Mouse (Mus musculus): ENCODE measurements at regions not wholly inside any gene's neighbourhood (a gene's known extent, or its start where the extent isn't known, plus 50 kb on each side); places are given as distances from the start of the nearest gene placed in this dataset.

DNA sequence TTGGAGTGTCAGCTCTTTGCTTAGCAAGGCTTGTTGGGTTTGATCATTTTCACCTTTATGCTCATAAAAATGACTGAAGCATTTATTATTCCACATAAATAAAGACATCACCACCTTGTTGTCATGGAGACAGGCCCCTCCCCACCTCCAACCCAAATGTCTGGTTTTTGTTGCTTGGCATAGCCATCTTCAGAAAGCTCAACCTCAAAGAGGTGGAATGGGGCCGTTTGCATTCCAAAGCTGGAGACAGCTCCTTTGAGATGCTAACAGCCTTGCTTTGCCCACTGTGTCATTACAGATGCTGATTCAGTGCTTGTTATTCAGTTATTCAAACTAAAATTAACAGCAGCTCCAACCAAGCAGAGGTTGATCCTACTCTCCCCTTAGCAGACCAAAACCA, 51.9 kb upstream of the Lgalsl start:
- no peaks in the 10 kb centered on the region for H3K9me3 ChIP-seq (ENCODE audit: control insufficient read depth, low read length)
- H3K4me3 ChIP-seq (ENCODE audit: low read depth, low read length) = no peak overlapping the region
- H3K4me2 ChIP-seq (ENCODE audit: low read depth, low read length) = no peak overlapping the region
- H3K36me3 ChIP-seq (ENCODE audit: control insufficient read depth, insufficient read depth, low read length) = no peaks in the 10 kb centered on the region
- no peak for ATAC-seq (ENCODE audit: low read depth)
- no peak overlapping the region for H3K9ac ChIP-seq (ENCODE audit: low read depth, low read length)
- H3K27me3 ChIP-seq (replicated peaks; ENCODE audit: control insufficient read depth, insufficient read depth, low read length) = no peaks in the 10 kb centered on the region
- 34% methylated on average over 1 of the region's 1 CpGs for WGBS
- peaks cover 7% of the 10 kb centered on the region for H3K4me1 ChIP-seq (ENCODE audit: control insufficient read depth, insufficient read depth, low read length)
- no peak for DNase-seq (ENCODE audit: low spot score)
- H3K27ac ChIP-seq (replicated peaks; ENCODE audit: low read depth, low read length) = no peak overlapping the region

DNA sequence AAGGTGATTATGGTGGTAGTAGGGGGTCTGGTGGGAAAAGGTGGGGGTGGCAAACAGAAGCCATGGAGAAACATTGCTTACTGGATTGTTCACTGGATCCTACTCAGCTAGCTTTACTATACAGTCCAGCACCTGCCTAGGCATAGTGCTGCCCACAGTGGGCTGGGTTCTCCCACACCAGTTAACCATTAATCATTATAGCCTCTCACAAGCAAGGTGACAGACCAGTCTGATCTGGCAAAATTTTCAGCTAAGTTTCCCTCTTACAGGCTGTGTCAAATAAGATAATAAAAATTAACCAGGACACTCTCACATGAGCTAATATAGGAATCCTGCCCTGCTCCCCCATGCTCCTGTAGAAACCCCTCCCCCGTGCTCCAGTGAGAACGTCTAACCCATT, 53.1 kb upstream of the Lgalsl start:
- H3K4me2 ChIP-seq (ENCODE audit: low read depth, low read length) = no peak overlapping the region
- no peak overlapping the region for H3K4me3 ChIP-seq (ENCODE audit: low read depth, low read length)
- H3K4me1 ChIP-seq (ENCODE audit: control insufficient read depth, insufficient read depth, low read length) = peaks cover 3% of the 10 kb centered on the region
- no peaks in the 10 kb centered on the region for H3K36me3 ChIP-seq (ENCODE audit: control insufficient read depth, insufficient read depth, low read length)
- H3K27ac ChIP-seq (replicated peaks; ENCODE audit: low read depth, low read length) = no peak overlapping the region
- no peaks in the 10 kb centered on the region for H3K9me3 ChIP-seq (ENCODE audit: control insufficient read depth, low read length)
- no peak overlapping the region for H3K9ac ChIP-seq (ENCODE audit: low read depth, low read length)
- DNase-seq (ENCODE audit: low spot score) (no peak), ATAC-seq (ENCODE audit: low read depth) (no peak)
- 88% methylated on average over 2 of the region's 2 CpGs for WGBS
- H3K27me3 ChIP-seq (replicated peaks; ENCODE audit: control insufficient read depth, insufficient read depth, low read length) = no peaks in the 10 kb centered on the region

DNA sequence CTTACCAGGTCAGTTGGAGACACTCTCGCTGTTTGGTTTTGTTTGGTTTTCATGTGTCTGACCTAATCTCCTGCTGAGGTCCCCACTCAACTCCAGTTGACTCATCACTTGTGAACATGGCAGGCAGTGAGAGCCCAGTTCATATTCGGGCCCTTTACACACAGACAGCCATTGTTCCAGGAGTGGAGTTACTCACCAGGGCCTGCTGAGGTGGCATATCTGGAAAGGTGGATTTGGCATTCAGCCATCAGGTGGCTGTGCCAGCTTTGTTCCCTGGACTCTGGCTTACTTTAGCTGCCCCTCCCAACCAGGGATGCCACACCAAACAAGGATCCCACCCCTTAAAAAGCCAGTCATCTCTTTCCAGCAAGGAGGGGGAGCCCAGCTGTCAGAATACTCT, 56.2 kb upstream of the Lgalsl start:
- no peak for ATAC-seq (ENCODE audit: low read depth)

DNA sequence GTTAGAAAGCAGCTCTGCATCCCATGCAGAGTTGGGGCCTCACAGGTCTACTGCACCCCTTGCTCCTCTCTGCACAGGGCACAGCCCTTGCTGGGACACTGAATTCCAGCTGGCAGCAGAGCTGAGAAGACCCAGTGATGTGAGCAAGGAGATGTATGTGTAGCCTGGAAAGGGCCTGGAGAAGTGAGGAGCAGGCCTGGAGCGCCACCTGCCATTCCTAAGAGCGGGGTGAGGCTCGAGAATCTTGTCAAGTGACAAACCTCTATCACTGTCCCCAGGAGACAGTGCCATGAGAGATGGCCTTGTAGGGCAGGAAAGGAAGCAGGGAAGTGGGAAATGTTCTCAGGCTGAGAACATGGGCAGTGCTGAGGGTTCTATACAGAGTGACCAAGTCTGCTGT, 59.6 kb upstream of the Lgalsl start:
- Histone ChIP-seq H3K27me3 (replicated peaks; ENCODE audit: control insufficient read depth, insufficient read depth, low read length) (no peaks in the 10 kb centered on the region), H3K4me3 (ENCODE audit: low read depth, low read length) (no peak overlapping the region), H3K9ac (ENCODE audit: low read depth, low read length) (no peak overlapping the region), H3K27ac (replicated peaks; ENCODE audit: low read depth, low read length) (no peak overlapping the region), H3K36me3 (ENCODE audit: control insufficient read depth, insufficient read depth, low read length) (no peaks in the 10 kb centered on the region), H3K4me1 (ENCODE audit: control insufficient read depth, insufficient read depth, low read length) (no peaks in the 10 kb centered on the region), H3K4me2 (ENCODE audit: low read depth, low read length) (no peak overlapping the region), H3K9me3 (ENCODE audit: control insufficient read depth, low read length) (no peaks in the 10 kb centered on the region)
- WGBS = 76% methylated on average over 3 of the region's 3 CpGs
- DNase-seq (ENCODE audit: low spot score) = no peak
- ATAC-seq (ENCODE audit: low read depth) = no peak

More for the DNA sequence above, 56.2 kb upstream of the Lgalsl start:
- H3K4me3 ChIP-seq (ENCODE audit: low read depth, low read length) = no peak overlapping the region
- 74% methylated on average over 2 of the region's 2 CpGs for whole genome bisulfite sequencing
- DNase-seq (ENCODE audit: low spot score) = no peak
- H3K27ac ChIP-seq (replicated peaks; ENCODE audit: low read depth, low read length) = no peak overlapping the region
- no peaks in the 10 kb centered on the region for H3K36me3 ChIP-seq (ENCODE audit: control insufficient read depth, insufficient read depth, low read length)
- H3K27me3 ChIP-seq (replicated peaks; ENCODE audit: control insufficient read depth, insufficient read depth, low read length) = no peaks in the 10 kb centered on the region
- no peak overlapping the region for H3K4me2 ChIP-seq (ENCODE audit: low read depth, low read length)
- H3K9me3 ChIP-seq (ENCODE audit: control insufficient read depth, low read length) = no peaks in the 10 kb centered on the region
- no peaks in the 10 kb centered on the region for H3K4me1 ChIP-seq (ENCODE audit: control insufficient read depth, insufficient read depth, low read length)
- no peak overlapping the region for H3K9ac ChIP-seq (ENCODE audit: low read depth, low read length)

DNA sequence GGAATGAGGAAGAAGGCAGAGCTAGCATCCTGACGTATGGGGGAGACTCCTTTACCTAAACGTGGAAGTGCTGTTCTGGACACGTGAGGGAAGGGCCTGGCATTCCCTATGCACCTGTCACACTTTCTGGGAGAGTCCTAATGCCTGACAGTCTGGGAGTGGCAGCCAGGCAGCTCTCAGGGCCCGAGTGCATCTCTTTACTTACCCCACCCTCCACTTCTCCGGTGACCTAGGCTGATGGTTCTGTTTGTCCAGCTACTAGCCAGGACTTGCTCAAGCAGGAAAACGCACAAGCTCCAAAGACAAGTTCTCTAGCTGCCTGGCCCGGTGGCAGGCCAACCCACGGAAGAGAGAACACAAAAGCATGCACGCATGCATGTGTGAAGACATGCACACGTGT, 60.9 kb upstream of the Lgalsl start:
- no peak for ATAC-seq (ENCODE audit: low read depth)
- no peak overlapping the region for H3K27ac ChIP-seq (replicated peaks; ENCODE audit: low read depth, low read length)
- no peak for DNase-seq (ENCODE audit: low spot score)

DNA sequence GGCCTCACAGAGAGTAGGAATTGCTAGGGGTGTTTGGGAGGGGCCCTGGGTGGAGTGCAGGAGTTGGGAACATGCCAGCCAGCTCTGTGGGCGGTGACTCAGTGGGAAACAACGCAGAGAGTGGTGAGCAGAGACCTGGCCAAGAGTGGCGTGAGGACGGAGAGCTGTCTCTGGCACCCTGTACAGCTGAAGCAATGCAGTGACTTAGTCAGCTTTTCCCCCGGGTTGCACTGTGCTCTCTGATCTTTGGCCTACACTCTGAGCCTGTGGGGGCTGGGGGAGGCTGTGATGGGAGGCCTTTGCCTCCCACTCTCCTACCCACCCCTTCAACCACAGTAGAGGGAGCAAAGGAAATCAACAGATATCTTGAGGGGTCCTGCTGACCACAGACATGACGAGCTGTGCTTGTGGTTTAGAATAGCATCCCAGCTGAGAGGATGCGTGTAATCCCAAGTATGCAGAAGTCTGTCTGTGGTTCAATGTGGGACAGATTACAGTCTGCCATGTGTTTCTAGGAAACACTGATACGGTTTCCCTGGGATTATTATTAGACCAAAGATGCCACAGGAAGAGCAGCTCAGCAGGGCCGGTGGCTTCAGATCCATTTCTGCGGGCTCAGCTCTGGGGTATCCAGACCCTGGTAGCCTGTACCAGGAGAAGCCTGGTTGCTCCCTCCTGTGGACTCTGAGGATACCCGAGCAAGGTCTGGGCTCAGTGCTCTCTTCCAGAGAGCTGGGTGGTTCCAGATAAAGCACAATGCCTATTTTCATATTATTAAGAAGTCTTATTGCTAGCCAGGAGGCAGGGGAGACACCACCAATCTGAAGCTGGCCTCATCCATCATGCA, 65.6 kb upstream of the Lgalsl start:
- ATAC-seq (ENCODE audit: low read depth) = peak; percentile 76
- peak; percentile 79 for DNase-seq (ENCODE audit: low spot score)

More for the DNA sequence above, 60.9 kb upstream of the Lgalsl start:
- Histone ChIP-seq H3K36me3 (ENCODE audit: control insufficient read depth, insufficient read depth, low read length) (no peaks in the 10 kb centered on the region), H3K4me2 (ENCODE audit: low read depth, low read length) (no peak overlapping the region), H3K4me1 (ENCODE audit: control insufficient read depth, insufficient read depth, low read length) (peaks cover 10% of the 10 kb centered on the region), H3K4me3 (ENCODE audit: low read depth, low read length) (no peak overlapping the region), H3K9me3 (ENCODE audit: control insufficient read depth, low read length) (no peaks in the 10 kb centered on the region), H3K27me3 (replicated peaks; ENCODE audit: control insufficient read depth, insufficient read depth, low read length) (no peaks in the 10 kb centered on the region), H3K9ac (ENCODE audit: low read depth, low read length) (no peak overlapping the region)
- WGBS = 77% methylated on average over 10 of the region's 10 CpGs

DNA sequence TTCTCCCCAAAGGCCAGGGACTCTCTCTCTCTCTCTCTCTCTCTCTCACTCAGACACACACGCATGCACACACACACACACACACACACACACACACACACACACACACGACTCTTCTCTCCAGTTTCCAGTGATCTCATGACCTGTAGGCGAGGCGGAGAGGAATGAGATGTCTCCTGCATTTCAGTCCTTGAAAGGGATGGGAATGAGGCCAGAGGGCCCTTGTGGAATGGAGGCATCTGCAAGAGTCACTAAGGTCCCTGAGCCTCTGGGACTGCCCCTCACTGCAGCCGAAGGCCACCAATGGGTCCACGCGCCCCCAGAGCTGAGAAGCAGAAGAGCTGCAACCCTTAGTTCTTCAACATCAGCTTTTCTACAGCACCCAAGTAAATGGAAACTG, 66.6 kb upstream of the Lgalsl start:
- DNase-seq (ENCODE audit: low spot score) (no peak), ATAC-seq (ENCODE audit: low read depth) (no peak)
- Histone ChIP-seq H3K9me3 (ENCODE audit: control insufficient read depth, low read length) (no peaks in the 10 kb centered on the region), H3K9ac (ENCODE audit: low read depth, low read length) (no peak overlapping the region), H3K4me1 (ENCODE audit: control insufficient read depth, insufficient read depth, low read length) (peaks cover 24% of the 10 kb centered on the region), H3K4me2 (ENCODE audit: low read depth, low read length) (no peak overlapping the region), H3K27me3 (replicated peaks; ENCODE audit: control insufficient read depth, insufficient read depth, low read length) (no peaks in the 10 kb centered on the region), H3K36me3 (ENCODE audit: control insufficient read depth, insufficient read depth, low read length) (no peaks in the 10 kb centered on the region), H3K4me3 (ENCODE audit: low read depth, low read length) (no peak overlapping the region), H3K27ac (replicated peaks; ENCODE audit: low read depth, low read length) (no peak overlapping the region)
- WGBS = 85% methylated on average over 7 of the region's 7 CpGs

More for the DNA sequence above, 65.6 kb upstream of the Lgalsl start:
- Histone ChIP-seq H3K4me1 (ENCODE audit: control insufficient read depth, insufficient read depth, low read length) (peaks cover 24% of the 10 kb centered on the region), H3K9me3 (ENCODE audit: control insufficient read depth, low read length) (no peaks in the 10 kb centered on the region), H3K27ac (replicated peaks; ENCODE audit: low read depth, low read length) (peak overlapping the region; percentile 39), H3K4me3 (ENCODE audit: low read depth, low read length) (no peak overlapping the region), H3K36me3 (ENCODE audit: control insufficient read depth, insufficient read depth, low read length) (no peaks in the 10 kb centered on the region), H3K4me2 (ENCODE audit: low read depth, low read length) (no peak overlapping the region), H3K9ac (ENCODE audit: low read depth, low read length) (no peak overlapping the region), H3K27me3 (replicated peaks; ENCODE audit: control insufficient read depth, insufficient read depth, low read length) (no peaks in the 10 kb centered on the region)
- 29% methylated on average over 11 of the region's 11 CpGs for WGBS

DNA sequence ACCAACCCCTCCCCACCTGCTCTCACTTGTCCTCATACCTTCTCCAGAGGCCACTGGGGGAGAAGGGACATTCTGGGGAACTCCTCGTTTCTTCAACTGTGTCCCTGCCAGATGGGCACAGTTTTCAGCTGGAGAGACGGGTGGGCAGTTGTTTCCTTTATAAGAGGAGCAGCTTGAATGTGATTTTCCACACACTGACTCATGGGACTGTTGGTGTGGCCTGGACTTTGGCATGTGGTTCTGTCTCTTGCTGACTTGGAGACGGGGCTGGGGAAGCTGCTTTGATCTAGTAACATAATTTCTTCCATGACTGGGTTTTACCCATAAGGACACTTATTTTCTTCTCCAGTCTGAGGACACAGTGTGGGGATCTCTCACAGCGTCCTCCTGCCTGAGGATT, 67.7 kb upstream of the Lgalsl start:
- peaks cover 24% of the 10 kb centered on the region for H3K4me1 ChIP-seq (ENCODE audit: control insufficient read depth, insufficient read depth, low read length)
- DNase-seq (ENCODE audit: low spot score) (no peak), ATAC-seq (ENCODE audit: low read depth) (no peak)
- no peaks in the 10 kb centered on the region for H3K36me3 ChIP-seq (ENCODE audit: control insufficient read depth, insufficient read depth, low read length)
- no peaks in the 10 kb centered on the region for H3K27me3 ChIP-seq (replicated peaks; ENCODE audit: control insufficient read depth, insufficient read depth, low read length)
- no peaks in the 10 kb centered on the region for H3K9me3 ChIP-seq (ENCODE audit: control insufficient read depth, low read length)
- H3K4me3 ChIP-seq (ENCODE audit: low read depth, low read length) = no peak overlapping the region
- 53% methylated on average over 4 of the region's 4 CpGs for WGBS
- no peak overlapping the region for H3K9ac ChIP-seq (ENCODE audit: low read depth, low read length)
- no peak overlapping the region for H3K27ac ChIP-seq (replicated peaks; ENCODE audit: low read depth, low read length)
- no peak overlapping the region for H3K4me2 ChIP-seq (ENCODE audit: low read depth, low read length)

DNA sequence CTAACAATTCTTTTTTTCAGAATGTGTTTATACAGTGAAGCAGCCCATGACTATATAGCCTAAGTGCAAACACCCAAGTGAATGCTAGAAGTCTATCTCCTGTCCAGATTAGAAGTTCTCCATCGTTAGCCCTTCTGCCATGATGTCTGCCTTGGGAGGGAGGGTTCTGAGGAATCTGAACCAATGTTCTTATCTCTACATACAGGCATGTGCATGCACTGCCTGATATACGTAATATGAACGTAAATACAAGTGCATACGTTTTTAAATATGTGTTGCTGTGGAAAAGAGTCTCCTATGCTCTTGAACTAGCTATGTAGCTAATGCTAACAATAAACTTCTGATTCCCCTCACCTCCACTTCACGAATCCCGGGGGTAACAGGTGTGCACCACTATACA, 68.9 kb upstream of the Lgalsl start:
- DNase-seq (ENCODE audit: low spot score) (no peak), ATAC-seq (ENCODE audit: low read depth) (no peak)
- no peaks in the 10 kb centered on the region for H3K9me3 ChIP-seq (ENCODE audit: control insufficient read depth, low read length)
- H3K27ac ChIP-seq (replicated peaks; ENCODE audit: low read depth, low read length) = no peak overlapping the region
- H3K36me3 ChIP-seq (ENCODE audit: control insufficient read depth, insufficient read depth, low read length) = no peaks in the 10 kb centered on the region
- WGBS = 90% methylated on average over 6 of the region's 6 CpGs
- H3K27me3 ChIP-seq (replicated peaks; ENCODE audit: control insufficient read depth, insufficient read depth, low read length) = no peaks in the 10 kb centered on the region
- H3K9ac ChIP-seq (ENCODE audit: low read depth, low read length) = no peak overlapping the region
- H3K4me1 ChIP-seq (ENCODE audit: control insufficient read depth, insufficient read depth, low read length) = peaks cover 24% of the 10 kb centered on the region
- no peak overlapping the region for H3K4me2 ChIP-seq (ENCODE audit: low read depth, low read length)
- no peak overlapping the region for H3K4me3 ChIP-seq (ENCODE audit: low read depth, low read length)

Data from embryonic facial prominence, embryonic 14.5 days (tissue).